Mouse (Mus musculus) limb, embryonic 15.5 days (tissue): ENCODE data around the gene Lim2. TPM values are rescaled to one million over a fixed set of nuclear protein-coding genes. Genes with fewer than 3 reads are reported as not detected.
"Not testable (repeated sequence)": the region's sequence is repeated elsewhere in the genome, so short reads cannot be mapped to it uniquely, and the experiment has no call there.

ENCODE experiments used
- ATAC-seq: fragments of 200-750 bp; cut with Nextera tagmentation; 2 replicates; pipeline ENCODE4 v1.8.0; 2017; ENCODE audit warnings: low read depth, moderate TSS enrichment; ENCODE audit not compliant: insufficient number of reproducible peaks, low FRiP score, low TSS enrichment
- H3K27ac ChIP-seq: fragments of 300-500 bp; sonication (generic); 2 replicates; pipeline ENCODE4 v1.5.1; 2015; ENCODE audit warnings: moderate library complexity, mild to moderate bottlenecking, inconsistent platforms
- H3K27me3 ChIP-seq: fragments of 300-500 bp; sonication (generic); 2 replicates; pipeline ENCODE4 v1.6.1; 2015; ENCODE audit warnings: inconsistent platforms
- H3K36me3 ChIP-seq: fragments of 300-500 bp; sonication (generic); 2 replicates; pipeline ENCODE4 v1.6.1; 2015; ENCODE audit warnings: inconsistent platforms
- H3K4me1 ChIP-seq: fragments of 300-500 bp; sonication (generic); 2 replicates; pipeline ENCODE4 v1.6.1; 2015; ENCODE audit warnings: inconsistent platforms
- H3K4me2 ChIP-seq: fragments of 300-500 bp; sonication (generic); 2 replicates; pipeline ENCODE4 v1.6.1; 2015; ENCODE audit warnings: mild to moderate bottlenecking, inconsistent platforms
- H3K4me3 ChIP-seq: fragments of 300-500 bp; sonication (generic); 2 replicates; pipeline ENCODE4 v1.5.1; 2015; ENCODE audit warnings: mild to moderate bottlenecking, inconsistent platforms
- H3K9ac ChIP-seq: fragments of 300-500 bp; sonication (generic); 2 replicates; pipeline ENCODE4 v1.6.1; 2015; ENCODE audit warnings: inconsistent platforms
- H3K9me3 ChIP-seq: fragments of 300-500 bp; sonication (generic); 2 replicates; pipeline ENCODE4 v1.6.1; 2016; ENCODE audit warnings: inconsistent platforms
- WGBS: fragments of 180-500 bp; shearing (Covaris S2); methylation state at CpG from one replicate; pipeline ENCODE4 v1.1.7; 2015; 5-methylcytosine and 5-hydroxymethylcytosine counted together
- polyA plus RNA-seq: library from polyadenylated mRNA; unstranded; fragments of >200 nt; fragmentation: Nextera tagmentation; extraction: Ambion mirVana; gene quantifications from 2 replicates; pipeline ENCODE4 v1.2.1, GENCODE M21; 2015

Gene Lim2
- not detected in 2 replicates for polyA plus RNA-seq

DNA sequence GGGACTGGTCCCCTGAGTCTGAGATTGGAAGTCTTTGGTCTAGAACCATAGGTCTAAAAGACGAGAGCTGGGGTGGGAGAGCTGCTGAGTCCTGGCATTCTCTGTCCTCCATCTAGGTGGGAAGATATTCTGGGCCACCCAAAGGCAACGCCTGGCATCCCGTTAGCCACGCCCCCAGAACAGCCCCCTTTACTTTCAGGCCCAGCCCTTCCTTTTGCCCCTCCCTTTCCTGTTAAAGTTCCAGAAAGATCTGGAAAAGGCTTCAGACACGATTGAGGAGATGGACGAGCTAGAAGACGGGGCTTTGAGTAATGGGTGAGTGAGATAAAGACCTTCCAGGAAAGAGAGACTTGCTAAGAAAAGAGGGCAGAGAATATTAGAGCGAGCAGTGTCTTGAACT lies at the start of gene Lim2:
Lim2 (plus strand) TSS at position 265 of the 400 bp plus-strand sequence.
- Histone ChIP-seq H3K4me3 (no peak within 1 kb of the TSS), H3K9me3 (no peaks in the 10 kb centered on the region), H3K9ac (no peak within 1 kb of the TSS), H3K27me3 (no peaks in the 10 kb centered on the region), H3K4me1 (0 out of 2 replicates have a peak, but pooled peaks cover 5% of the 10 kb centered on the region), H3K36me3 (no peaks in the 10 kb centered on the region), H3K27ac (no peak within 1 kb of the TSS), H3K4me2 (no peak within 1 kb of the TSS)
- no peak for ATAC-seq
- WGBS: 88% methylated on average over 8 of the region's 8 CpGs

DNA sequence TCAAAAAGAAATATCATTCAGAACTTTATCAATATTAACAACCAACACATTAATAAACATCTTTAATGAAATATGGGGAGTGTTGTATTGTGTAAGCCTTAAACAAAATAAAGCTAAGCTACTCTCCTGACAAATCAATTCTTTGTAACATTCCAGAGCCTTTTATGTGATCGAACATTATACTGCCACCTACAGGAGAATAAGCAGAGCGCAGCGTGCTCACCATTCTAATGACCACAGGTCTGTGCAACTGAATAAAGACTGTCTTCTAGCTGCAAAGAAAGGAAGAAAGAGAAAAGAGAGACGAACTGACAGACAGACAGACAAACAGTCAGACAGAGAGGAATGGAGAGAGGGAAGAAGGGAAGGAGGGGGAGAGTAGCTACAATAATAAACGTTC lies 49.2 kb upstream of the Lim2 start:
- no peaks in the 10 kb centered on the region for H3K27me3 ChIP-seq
- no peaks in the 10 kb centered on the region for H3K4me1 ChIP-seq
- H3K4me3 ChIP-seq: no peak overlapping the region
- no peaks in the 10 kb centered on the region for H3K9me3 ChIP-seq
- H3K27ac ChIP-seq: no peak overlapping the region
- WGBS: 14% methylated on average over 5 of the region's 5 CpGs
- ATAC-seq: no peak
- H3K36me3 ChIP-seq: no peaks in the 10 kb centered on the region
- no peak overlapping the region for H3K4me2 ChIP-seq
- no peak overlapping the region for H3K9ac ChIP-seq

GRCm38 (mm10) chr7:43392349-43393121 lies 34.9 kb upstream of the Lim2 start:
- no peak overlapping the region for H3K27ac ChIP-seq
- no peaks in the 10 kb centered on the region for H3K27me3 ChIP-seq
- no peaks in the 10 kb centered on the region for H3K9me3 ChIP-seq
- ATAC-seq: no peak
- H3K36me3 ChIP-seq: no peaks in the 10 kb centered on the region
- WGBS: 72% methylated on average over 8 of the region's 8 CpGs
- no peaks in the 10 kb centered on the region for H3K4me1 ChIP-seq
- no peak overlapping the region for H3K9ac ChIP-seq
- H3K4me3 ChIP-seq: no peak overlapping the region
- no peak overlapping the region for H3K4me2 ChIP-seq

DNA sequence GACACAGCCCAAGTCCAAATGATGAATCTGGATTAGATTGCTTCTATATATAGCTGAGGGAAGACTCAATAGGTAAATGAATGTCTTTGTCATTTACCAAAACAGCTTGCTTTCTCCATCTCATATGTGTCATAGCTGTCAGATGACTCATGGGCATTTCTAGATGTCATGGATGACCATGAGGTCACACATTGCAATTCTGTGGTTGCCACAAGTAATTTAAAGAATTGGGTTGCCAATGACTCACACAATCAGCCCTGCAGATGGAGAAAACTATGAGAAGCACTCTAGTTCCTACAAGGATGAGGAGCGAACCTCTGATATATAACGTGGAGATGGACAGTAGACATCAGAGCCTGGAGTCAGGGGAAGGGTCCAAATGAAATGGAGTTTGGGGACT lies 28.0 kb upstream of the Lim2 start:
- Histone ChIP-seq H3K4me2 (no peak overlapping the region), H3K36me3 (no peaks in the 10 kb centered on the region), H3K9me3 (no peaks in the 10 kb centered on the region), H3K4me3 (no peak overlapping the region), H3K9ac (no peak overlapping the region), H3K27me3 (no peaks in the 10 kb centered on the region), H3K4me1 (no peaks in the 10 kb centered on the region), H3K27ac (no peak overlapping the region)
- ATAC-seq: no peak
- WGBS: 81% methylated on average over 2 of the region's 2 CpGs

DNA sequence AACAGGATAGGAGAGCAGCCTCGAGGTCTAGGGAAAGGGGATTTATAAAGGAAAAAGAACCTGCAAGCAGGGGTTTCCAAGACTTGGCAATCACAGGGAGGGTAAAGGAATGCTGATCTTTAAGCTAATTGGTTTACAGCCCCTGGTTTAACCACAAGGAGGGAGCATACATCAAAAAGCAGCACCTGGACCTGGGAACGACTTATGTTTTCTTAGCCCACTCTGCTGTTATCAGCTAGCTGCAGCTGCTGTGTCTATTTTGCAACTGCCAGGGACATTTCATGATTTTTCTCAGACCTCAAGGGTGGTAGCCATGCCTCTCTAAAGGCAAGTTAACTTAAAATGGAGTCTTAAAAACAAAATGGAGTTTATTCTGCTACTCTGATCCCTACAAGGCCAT lies 24.8 kb upstream of the Lim2 start:
- H3K27ac ChIP-seq: no peak overlapping the region
- no peak overlapping the region for H3K9ac ChIP-seq
- ATAC-seq: no peak
- H3K4me2 ChIP-seq: no peak overlapping the region
- no peaks in the 10 kb centered on the region for H3K36me3 ChIP-seq
- H3K27me3 ChIP-seq: no peaks in the 10 kb centered on the region
- H3K4me1 ChIP-seq: no peaks in the 10 kb centered on the region
- WGBS: 10% methylated on average over 2 of the region's 2 CpGs
- H3K4me3 ChIP-seq: no peak overlapping the region
- no peaks in the 10 kb centered on the region for H3K9me3 ChIP-seq

DNA sequence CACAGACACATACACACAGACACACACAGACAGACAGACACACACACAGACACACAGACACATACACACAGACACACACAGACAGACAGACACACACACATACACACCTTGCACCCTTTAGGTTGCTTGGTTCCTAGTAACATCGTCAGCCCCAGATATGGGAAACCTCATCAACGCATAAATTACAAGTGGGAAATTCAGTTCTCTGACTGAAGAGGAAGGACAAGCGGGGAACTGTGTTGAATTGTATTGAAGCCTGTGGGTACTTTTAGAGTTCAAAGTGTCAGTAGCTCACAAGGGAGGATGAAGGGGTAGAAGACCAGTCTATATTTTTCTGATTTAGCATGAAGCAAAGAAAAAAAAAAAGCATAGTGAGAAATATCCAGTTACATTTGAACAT lies 19.9 kb upstream of the Lim2 start:
- no peak for ATAC-seq
- 86% methylated on average over 3 of the region's 3 CpGs for WGBS

GRCm38 (mm10) chr7:43408131-43408553 lies 19.3 kb upstream of the Lim2 start, which contains the start of gene Siglecg:
Gene Siglecg (plus strand): TSS chr7:43408204.
- no peak within 1 kb of the TSS for H3K4me2 ChIP-seq
- no peaks in the 10 kb centered on the region for H3K4me1 ChIP-seq
- H3K27ac ChIP-seq: no peak within 1 kb of the TSS
- ATAC-seq: no peak
- H3K9me3 ChIP-seq: no peaks in the 10 kb centered on the region
- no peak within 1 kb of the TSS for H3K4me3 ChIP-seq
- H3K9ac ChIP-seq: no peak within 1 kb of the TSS
- H3K36me3 ChIP-seq: no peaks in the 10 kb centered on the region
- 62% methylated on average over 4 of the region's 4 CpGs for WGBS
- H3K27me3 ChIP-seq: no peaks in the 10 kb centered on the region

More for the DNA sequence above, 19.9 kb upstream of the Lim2 start:
- no peak overlapping the region for H3K27ac ChIP-seq
- no peak overlapping the region for H3K9ac ChIP-seq
- H3K27me3 ChIP-seq: no peaks in the 10 kb centered on the region
- no peaks in the 10 kb centered on the region for H3K36me3 ChIP-seq
- H3K9me3 ChIP-seq: no peaks in the 10 kb centered on the region
- H3K4me1 ChIP-seq: no peaks in the 10 kb centered on the region
- no peak overlapping the region for H3K4me3 ChIP-seq
- no peak overlapping the region for H3K4me2 ChIP-seq

DNA sequence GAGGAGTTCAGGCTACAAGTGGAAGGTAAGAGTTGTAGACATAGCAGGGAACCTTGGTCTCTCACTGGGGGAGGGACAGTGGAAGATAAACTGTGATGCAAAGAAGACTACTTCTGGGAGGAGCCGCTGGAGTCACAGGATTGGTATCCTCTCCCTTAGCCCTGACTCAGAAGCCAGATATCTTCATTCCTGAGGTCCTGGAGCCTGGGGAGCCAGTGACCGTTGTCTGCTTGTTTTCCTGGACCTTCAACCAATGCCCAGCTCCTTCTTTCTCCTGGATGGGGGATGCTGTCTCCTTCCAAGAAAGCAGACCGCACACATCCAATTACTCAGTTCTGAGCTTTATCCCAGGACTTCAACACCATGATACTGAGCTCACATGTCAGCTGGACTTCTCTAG lies 18.4 kb upstream of the Lim2 start:
- H3K4me3 ChIP-seq: no peak overlapping the region
- ATAC-seq: no peak
- no peak overlapping the region for H3K4me2 ChIP-seq
- no peaks in the 10 kb centered on the region for H3K4me1 ChIP-seq
- no peak overlapping the region for H3K27ac ChIP-seq
- H3K9me3 ChIP-seq: no peaks in the 10 kb centered on the region
- 81% methylated on average over 3 of the region's 3 CpGs for WGBS
- H3K36me3 ChIP-seq: no peaks in the 10 kb centered on the region
- H3K9ac ChIP-seq: no peak overlapping the region
- no peaks in the 10 kb centered on the region for H3K27me3 ChIP-seq

DNA sequence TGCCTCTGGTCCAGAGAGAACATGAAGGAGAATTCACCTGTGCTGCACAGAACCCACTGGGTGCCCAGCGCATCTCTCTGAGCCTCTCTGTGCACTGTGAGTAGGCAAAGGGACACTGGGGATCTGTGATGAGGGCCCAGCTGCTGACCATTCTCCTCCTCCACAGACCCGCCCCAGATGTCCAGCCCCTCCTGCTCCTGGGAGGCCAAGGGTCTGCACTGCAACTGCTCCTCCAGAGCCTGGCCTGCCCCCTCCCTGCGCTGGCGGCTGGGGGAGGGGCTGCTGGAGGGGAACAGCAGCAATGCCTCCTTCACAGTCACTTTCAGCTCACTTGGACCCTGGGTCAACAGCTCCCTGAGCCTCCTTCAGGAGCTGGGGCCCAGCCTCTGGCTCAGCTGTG lies 15.7 kb upstream of the Lim2 start:
- H3K27me3 ChIP-seq, H3K4me3 ChIP-seq, H3K36me3 ChIP-seq, H3K27ac ChIP-seq, H3K4me2 ChIP-seq, H3K4me1 ChIP-seq, H3K9me3 ChIP-seq, ATAC-seq, H3K9ac ChIP-seq: not testable (repeated sequence)
- WGBS: 36% methylated on average over 4 of the region's 4 CpGs

- Histone ChIP-seq H3K27me3 (no peaks in the 10 kb centered on the region), H3K9me3 (no peaks in the 10 kb centered on the region), H3K27ac (no peak overlapping the region), H3K4me3 (no peak overlapping the region), H3K4me1 (no peaks in the 10 kb centered on the region), H3K36me3 (no peaks in the 10 kb centered on the region), H3K4me2 (no peak overlapping the region), H3K9ac (no peak overlapping the region)
- 87% methylated on average over 10 of the region's 10 CpGs for WGBS
- no peak for ATAC-seq
Observed at GRCm38 (mm10) chr7:43417298-43417697, 10.2 kb upstream of the Lim2 start.

- Histone ChIP-seq H3K27me3 (no peaks in the 10 kb centered on the region), H3K9me3 (no peaks in the 10 kb centered on the region), H3K9ac (no peak overlapping the region), H3K4me3 (no peak overlapping the region), H3K27ac (no peak overlapping the region), H3K36me3 (no peaks in the 10 kb centered on the region), H3K4me2 (no peak overlapping the region), H3K4me1 (0 out of 2 replicates have a peak, but pooled peaks cover 5% of the 10 kb centered on the region)
- ATAC-seq: peak; percentile 65
- WGBS: 13% methylated on average over 11 of the region's 11 CpGs
Observed at GRCm38 (mm10) chr7:43422995-43423617, 4.4 kb upstream of the Lim2 start.

- ATAC-seq: no peak
- no peaks in the 10 kb centered on the region for H3K36me3 ChIP-seq
- H3K4me1 ChIP-seq: 0 out of 2 replicates have a peak, but pooled peaks cover 5% of the 10 kb centered on the region
- H3K27ac ChIP-seq: no peak overlapping the region
- H3K9me3 ChIP-seq: no peaks in the 10 kb centered on the region
- H3K4me2 ChIP-seq: no peak overlapping the region
- 69% methylated on average over 3 of the region's 3 CpGs for WGBS
- H3K9ac ChIP-seq: no peak overlapping the region
- no peaks in the 10 kb centered on the region for H3K27me3 ChIP-seq
- H3K4me3 ChIP-seq: no peak overlapping the region
Observed at GRCm38 (mm10) chr7:43423991-43424625, 3.4 kb upstream of the Lim2 start.
